Mouse (Mus musculus): ENCODE measurements at regions not wholly inside any gene's neighbourhood (a gene's known extent, or its start where the extent isn't known, plus 50 kb on each side); places are given as distances from the start of the nearest gene placed in this dataset.

GRCm38 (mm10) chr2:50827097-50827496, 321.8 kb downstream of the Rnd3 start:
- Histone ChIP-seq H3K9ac (ENCODE audit: insufficient read depth, low read depth, low read length, poor library complexity, severe bottlenecking) (no peak overlapping the region), H3K9me3 (ENCODE audit: control insufficient read depth, insufficient read depth, low read depth, low read length) (no peaks in the 10 kb centered on the region), H3K4me1 (ENCODE audit: control insufficient read depth in 2 of 2, insufficient read depth in 2 of 2, low read length in 2 of 2, poor library complexity in 1 of 2) (no peaks in the 10 kb centered on the region), H3K27ac (ENCODE audit: insufficient read depth, low read depth, low read length, poor library complexity, severe bottlenecking) (no peak overlapping the region), H3K36me3 (ENCODE audit: control insufficient read depth, insufficient read depth, low read length, poor library complexity, severe bottlenecking) (no peaks in the 10 kb centered on the region), H3K4me3 (ENCODE audit: insufficient read depth in 1 of 2, low read depth in 1 of 2, low read length in 2 of 2, poor library complexity in 1 of 2, severe bottlenecking in 1 of 2) (no peak overlapping the region)
- in situ Hi-C loops (cut with MboI; ENCODE audit: low sequenced_read_pairs in 2 of 2, unreplicated experiment in 2 of 2) = loop anchor here in 1 of 2 experiments (25.0 kb wide), 1 partner anchor 515 kb away; no protein-coding TSS in a partner anchor
- DNase-seq (ENCODE audit: low read depth, low spot score) = no peak
- TF ChIP-seq ZNF384 (IDR thresholded peaks at IDR 0.05; ENCODE audit: low read depth, low read length) (no peak), HCFC1 (IDR thresholded peaks at IDR 0.05; ENCODE audit: borderline replicate concordance, insufficient read depth, low read length) (no peak)

GRCm38 (mm10) chr2:50826537-50826936, 322.4 kb downstream of the Rnd3 start:
- in situ Hi-C loops (cut with MboI; ENCODE audit: low sequenced_read_pairs in 2 of 2, unreplicated experiment in 2 of 2) = loop anchor here in 1 of 2 experiments (25.0 kb wide), 1 partner anchor 514 kb away; no protein-coding TSS in a partner anchor

GRCm38 (mm10) chr2:50825626-50826025, 323.3 kb downstream of the Rnd3 start:
- Histone ChIP-seq H3K27ac (ENCODE audit: insufficient read depth, low read depth, low read length, poor library complexity, severe bottlenecking) (no peak overlapping the region), H3K4me1 (ENCODE audit: control insufficient read depth in 2 of 2, insufficient read depth in 2 of 2, low read length in 2 of 2, poor library complexity in 1 of 2) (no peaks in the 10 kb centered on the region), H3K9ac (ENCODE audit: insufficient read depth, low read depth, low read length, poor library complexity, severe bottlenecking) (no peak overlapping the region), H3K36me3 (ENCODE audit: control insufficient read depth, insufficient read depth, low read length, poor library complexity, severe bottlenecking) (no peaks in the 10 kb centered on the region), H3K4me3 (ENCODE audit: insufficient read depth in 1 of 2, low read depth in 1 of 2, low read length in 2 of 2, poor library complexity in 1 of 2, severe bottlenecking in 1 of 2) (no peak overlapping the region), H3K9me3 (ENCODE audit: control insufficient read depth, insufficient read depth, low read depth, low read length) (no peaks in the 10 kb centered on the region)
- TF ChIP-seq ZC3H11A (IDR thresholded peaks at IDR 0.05; ENCODE audit: borderline replicate concordance, low read depth, low read length) (no peak), HCFC1 (IDR thresholded peaks at IDR 0.05; ENCODE audit: borderline replicate concordance, insufficient read depth, low read length) (no peak)
- in situ Hi-C loops (cut with MboI; ENCODE audit: low sequenced_read_pairs in 2 of 2, unreplicated experiment in 2 of 2) = loop anchor here in 1 of 2 experiments (25.0 kb wide), 1 partner anchor 513 kb away; no protein-coding TSS in a partner anchor
- DNase-seq (ENCODE audit: low read depth, low spot score) = no peak

More at GRCm38 (mm10) chr2:50826537-50826936, 322.4 kb downstream of the Rnd3 start:
- Histone ChIP-seq H3K36me3 (ENCODE audit: control insufficient read depth, insufficient read depth, low read length, poor library complexity, severe bottlenecking) (no peaks in the 10 kb centered on the region), H3K27ac (ENCODE audit: insufficient read depth, low read depth, low read length, poor library complexity, severe bottlenecking) (no peak overlapping the region), H3K9ac (ENCODE audit: insufficient read depth, low read depth, low read length, poor library complexity, severe bottlenecking) (no peak overlapping the region), H3K9me3 (ENCODE audit: control insufficient read depth, insufficient read depth, low read depth, low read length) (no peaks in the 10 kb centered on the region), H3K4me1 (ENCODE audit: control insufficient read depth in 2 of 2, insufficient read depth in 2 of 2, low read length in 2 of 2, poor library complexity in 1 of 2) (no peaks in the 10 kb centered on the region), H3K4me3 (ENCODE audit: insufficient read depth in 1 of 2, low read depth in 1 of 2, low read length in 2 of 2, poor library complexity in 1 of 2, severe bottlenecking in 1 of 2) (no peak overlapping the region)
- TF ChIP-seq MAFK (IDR thresholded peaks at IDR 0.05; ENCODE audit: insufficient read depth, low read depth, low read length) (no peak), ZNF384 (IDR thresholded peaks at IDR 0.05; ENCODE audit: low read depth, low read length) (no peak), CHD2 (IDR thresholded peaks at IDR 0.05; ENCODE audit: low read depth, low read length) (no peak), ZC3H11A (IDR thresholded peaks at IDR 0.05; ENCODE audit: borderline replicate concordance, low read depth, low read length) (no peak), HCFC1 (IDR thresholded peaks at IDR 0.05; ENCODE audit: borderline replicate concordance, insufficient read depth, low read length) (no peak)
- no peak for DNase-seq (ENCODE audit: low read depth, low spot score)

- Histone ChIP-seq H3K36me3 (ENCODE audit: control insufficient read depth, insufficient read depth, low read length, poor library complexity, severe bottlenecking) (no peaks in the 10 kb centered on the region), H3K4me3 (ENCODE audit: insufficient read depth in 1 of 2, low read depth in 1 of 2, low read length in 2 of 2, poor library complexity in 1 of 2, severe bottlenecking in 1 of 2) (no peak overlapping the region), H3K4me1 (ENCODE audit: control insufficient read depth in 2 of 2, insufficient read depth in 2 of 2, low read length in 2 of 2, poor library complexity in 1 of 2) (no peaks in the 10 kb centered on the region), H3K9ac (ENCODE audit: insufficient read depth, low read depth, low read length, poor library complexity, severe bottlenecking) (no peak overlapping the region), H3K9me3 (ENCODE audit: control insufficient read depth, insufficient read depth, low read depth, low read length) (no peaks in the 10 kb centered on the region), H3K27ac (ENCODE audit: insufficient read depth, low read depth, low read length, poor library complexity, severe bottlenecking) (no peak overlapping the region)
- DNase-seq (ENCODE audit: low read depth, low spot score) = no peak
- in situ Hi-C loops (cut with MboI; ENCODE audit: low sequenced_read_pairs in 2 of 2, unreplicated experiment in 2 of 2) = loop anchor here in 1 of 2 experiments (25.0 kb wide), 1 partner anchor 512 kb away; no protein-coding TSS in a partner anchor
- no peak for TF ChIP-seq CHD2 (IDR thresholded peaks at IDR 0.05; ENCODE audit: low read depth, low read length)
- no peak for TF ChIP-seq MAFK (IDR thresholded peaks at IDR 0.05; ENCODE audit: insufficient read depth, low read depth, low read length)
- TF ChIP-seq ZNF384 (IDR thresholded peaks at IDR 0.05; ENCODE audit: low read depth, low read length) = no peak
Measured at GRCm38 (mm10) chr2:50824782-50825181, 324.1 kb downstream of the Rnd3 start.

- no peaks in the 10 kb centered on the region for H3K9me3 ChIP-seq (ENCODE audit: control insufficient read depth, insufficient read depth, low read depth, low read length)
- no peak for TF ChIP-seq HCFC1 (IDR thresholded peaks at IDR 0.05; ENCODE audit: borderline replicate concordance, insufficient read depth, low read length)
- TF ChIP-seq MAFK (IDR thresholded peaks at IDR 0.05; ENCODE audit: insufficient read depth, low read depth, low read length) = no peak
- no peak for TF ChIP-seq ZC3H11A (IDR thresholded peaks at IDR 0.05; ENCODE audit: borderline replicate concordance, low read depth, low read length)
- TF ChIP-seq CHD2 (IDR thresholded peaks at IDR 0.05; ENCODE audit: low read depth, low read length) = no peak
- TF ChIP-seq ZNF384 (IDR thresholded peaks at IDR 0.05; ENCODE audit: low read depth, low read length) = no peak
Measured at GRCm38 (mm10) chr2:50822738-50823137, 326.2 kb downstream of the Rnd3 start.

More at GRCm38 (mm10) chr2:50822738-50823137, 326.2 kb downstream of the Rnd3 start:
- Histone ChIP-seq H3K4me1 (ENCODE audit: control insufficient read depth in 2 of 2, insufficient read depth in 2 of 2, low read length in 2 of 2, poor library complexity in 1 of 2) (no peaks in the 10 kb centered on the region), H3K27ac (ENCODE audit: insufficient read depth, low read depth, low read length, poor library complexity, severe bottlenecking) (no peak overlapping the region), H3K4me3 (ENCODE audit: insufficient read depth in 1 of 2, low read depth in 1 of 2, low read length in 2 of 2, poor library complexity in 1 of 2, severe bottlenecking in 1 of 2) (no peak overlapping the region), H3K9ac (ENCODE audit: insufficient read depth, low read depth, low read length, poor library complexity, severe bottlenecking) (no peak overlapping the region), H3K36me3 (ENCODE audit: control insufficient read depth, insufficient read depth, low read length, poor library complexity, severe bottlenecking) (no peaks in the 10 kb centered on the region)
- in situ Hi-C loops (cut with MboI; ENCODE audit: low sequenced_read_pairs in 2 of 2, unreplicated experiment in 2 of 2) = no loop called here
- DNase-seq (ENCODE audit: low read depth, low spot score) = no peak
